Mouse (Mus musculus) fibroblast of lung, adult 2 months (primary cell): ENCODE results near the gene Gm26920.
A peak's percentile ranks its signal among the peaks of the same experiment; 100 is the strongest.
"Not testable (repeated sequence)": the region's sequence is repeated elsewhere in the genome, so short reads cannot be mapped to it uniquely, and the experiment has no call there.

Experiments
- DNase-seq: peaks from one replicate; pipeline ENCODE4 v3.0.0-alpha.2; 2011; ENCODE audit warnings: low read depth

Gm26920 gene

DNA sequence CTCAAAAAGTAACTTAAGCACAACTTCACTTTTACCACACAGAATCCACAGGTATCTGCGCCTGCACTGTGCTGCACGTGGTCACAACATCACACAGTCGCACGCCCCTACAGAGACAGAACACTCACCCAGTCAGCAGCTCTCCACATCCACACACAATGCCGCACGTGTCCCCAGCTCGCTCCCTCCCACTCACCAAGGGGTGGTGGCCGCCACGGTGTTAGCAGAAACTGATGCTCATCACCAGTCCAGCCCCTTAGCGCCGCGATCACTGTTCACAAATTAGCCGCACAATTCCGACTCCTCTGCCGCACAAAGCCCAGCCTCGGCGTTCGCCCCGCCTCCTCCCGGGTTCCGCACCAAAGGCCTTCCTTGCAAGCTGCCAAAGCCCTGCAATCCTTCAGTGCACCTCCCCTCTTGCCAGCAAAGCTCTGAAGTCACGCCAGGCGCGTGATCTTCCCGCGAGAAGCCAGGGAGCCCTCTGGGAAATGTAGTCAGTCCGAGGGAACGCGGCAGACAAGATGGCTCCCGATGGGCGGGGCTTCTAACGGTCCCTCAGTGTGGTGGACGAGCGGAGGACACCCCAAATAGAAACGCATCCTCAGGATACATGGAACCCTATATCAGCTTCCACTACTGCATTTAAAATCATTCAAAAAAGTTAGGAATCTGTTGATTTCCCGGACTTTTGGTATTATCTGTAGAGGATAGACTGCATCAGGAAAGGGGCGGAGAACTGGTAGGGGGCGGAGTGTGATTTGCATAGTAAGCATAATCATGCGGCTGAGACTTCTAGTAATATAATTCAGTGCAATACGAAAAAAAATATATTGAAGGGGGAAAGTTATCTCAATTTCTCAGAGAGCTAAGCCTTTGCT lies at the start of gene Gm26920, which contains the start of gene Zfp566:
Gene Gm26920 (minus strand): TSS at position 319 of the 878 bp plus-strand sequence.
Gene Zfp566 (minus strand): TSS at position 436 of the 878 bp plus-strand sequence.
- DNase-seq: peak; percentile 99

DNA sequence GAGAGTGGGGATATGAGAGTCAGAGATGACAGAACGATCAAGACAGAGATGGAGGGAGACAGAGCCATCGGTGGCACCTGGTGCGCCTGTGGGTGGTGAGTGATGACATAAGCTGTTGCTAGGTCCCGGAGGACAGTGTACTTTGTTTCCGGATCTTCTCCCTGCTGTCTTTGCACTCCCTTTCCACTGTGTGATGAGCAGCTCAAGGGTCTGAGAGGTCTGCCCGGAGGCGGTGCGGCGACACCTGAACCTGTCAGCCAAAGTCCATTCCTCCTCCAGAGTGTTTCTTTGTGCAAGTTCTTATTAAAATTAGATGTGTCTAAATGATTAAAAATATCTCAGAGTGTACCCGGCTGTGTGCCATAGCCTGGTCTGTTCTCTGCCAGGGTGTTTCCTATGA lies 46.6 kb upstream of the Gm26920 start:
- no peak for DNase-seq

DNA sequence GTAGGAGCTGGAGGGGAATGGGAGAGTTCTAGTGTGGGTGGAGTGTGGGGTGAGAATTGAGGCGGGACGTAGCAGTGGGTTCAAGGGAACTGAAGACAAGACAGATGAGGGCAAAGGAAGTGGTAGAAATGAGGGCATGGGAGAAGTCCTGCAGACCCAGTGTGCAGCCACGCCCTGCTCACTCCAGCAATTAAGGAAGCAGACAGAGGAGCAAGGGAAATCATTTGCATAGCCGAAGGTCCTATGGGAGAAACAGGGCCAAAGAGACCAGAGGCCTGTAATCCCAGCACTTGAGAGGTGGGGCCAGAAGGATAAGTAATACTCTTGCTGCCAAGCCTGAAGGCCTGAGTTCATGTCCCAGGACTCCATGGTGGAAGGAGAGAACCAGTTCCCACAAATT lies 42.2 kb upstream of the Gm26920 start:
- DNase-seq: no peak

DNA sequence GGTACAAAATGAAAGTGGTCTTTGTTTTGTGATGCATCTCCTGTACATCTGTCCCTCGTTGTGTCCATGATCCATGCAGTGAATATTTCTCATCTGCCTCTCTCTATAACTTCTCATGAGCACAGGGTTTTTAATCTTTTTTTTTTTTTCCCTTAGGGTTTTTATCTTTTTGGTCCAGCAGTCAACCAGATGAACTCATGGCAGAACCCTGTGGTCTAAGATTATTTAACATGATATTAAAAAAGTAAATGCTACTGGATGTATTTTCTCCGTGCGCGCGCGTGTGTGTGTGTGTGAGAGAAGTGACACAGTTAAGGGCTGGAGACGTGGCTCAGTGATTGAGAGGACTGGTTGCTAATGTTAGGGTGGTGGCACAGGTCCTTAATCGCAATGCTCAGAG lies 39.7 kb upstream of the Gm26920 start:
- no peak for DNase-seq

DNA sequence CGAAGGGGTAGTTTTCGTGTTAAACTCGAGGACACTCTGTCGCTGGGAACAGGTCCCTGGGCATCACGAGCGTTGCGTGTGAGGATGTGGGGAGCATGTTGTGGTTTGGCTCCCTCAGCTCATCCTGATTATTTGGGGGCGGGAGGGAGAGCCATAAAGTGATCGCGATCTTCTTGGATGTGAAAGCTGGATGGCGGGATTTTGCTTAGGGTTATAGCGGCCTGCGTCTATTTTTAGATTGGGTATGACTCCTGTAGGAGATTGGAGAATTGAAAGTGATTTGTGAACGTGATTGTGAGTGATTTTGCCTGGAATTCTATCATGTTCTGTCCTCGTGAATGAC lies 31.9 kb upstream of the Gm26920 start:
- peak; percentile 5 for DNase-seq

DNA sequence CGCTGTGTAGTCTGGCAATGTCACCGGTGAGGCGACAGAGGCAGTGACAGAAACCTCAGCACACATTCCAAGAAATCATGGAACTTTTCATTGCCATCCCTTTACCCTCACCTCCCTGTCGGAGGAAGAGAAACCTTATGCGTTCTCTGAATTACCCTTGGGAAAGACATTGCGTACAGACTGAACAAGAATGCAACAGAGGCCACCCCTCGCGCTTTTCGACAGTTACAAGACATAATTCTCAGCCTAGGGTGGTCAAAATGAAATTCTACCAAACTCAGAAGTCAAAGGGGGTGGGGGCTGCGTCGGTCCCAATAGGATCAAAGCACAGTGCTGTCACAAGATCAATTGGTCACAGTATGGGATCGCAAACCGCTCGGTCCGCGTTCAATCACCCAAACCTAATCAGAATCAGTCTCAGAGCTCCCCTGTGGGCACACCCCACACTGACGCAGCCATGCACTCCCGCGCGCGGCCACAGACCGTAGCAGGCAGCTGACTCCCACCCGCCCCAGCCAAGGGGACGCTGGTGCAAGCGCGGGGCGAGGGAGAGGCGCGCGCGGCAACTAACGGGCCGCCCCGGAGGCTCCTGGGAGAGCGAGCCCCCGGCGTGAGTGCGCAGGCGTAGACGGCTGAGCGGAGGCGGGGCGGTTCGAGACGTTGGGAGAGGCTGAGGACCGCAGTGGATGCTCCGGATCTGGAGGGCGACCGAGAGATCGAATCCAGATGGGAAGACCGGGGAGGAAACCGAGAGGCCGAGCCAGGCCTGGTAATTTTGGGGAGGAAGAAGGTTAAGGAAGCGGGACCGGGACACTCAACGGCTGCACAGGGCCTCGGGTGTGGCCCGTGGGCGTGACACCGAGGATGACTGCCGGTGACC lies 31.3 kb upstream of the Gm26920 start, which contains the start of gene Zfp382:
Gene Zfp382 (plus strand): TSS at position 635 of the 880 bp plus-strand sequence.
- DNase-seq: peak; percentile 71

DNA sequence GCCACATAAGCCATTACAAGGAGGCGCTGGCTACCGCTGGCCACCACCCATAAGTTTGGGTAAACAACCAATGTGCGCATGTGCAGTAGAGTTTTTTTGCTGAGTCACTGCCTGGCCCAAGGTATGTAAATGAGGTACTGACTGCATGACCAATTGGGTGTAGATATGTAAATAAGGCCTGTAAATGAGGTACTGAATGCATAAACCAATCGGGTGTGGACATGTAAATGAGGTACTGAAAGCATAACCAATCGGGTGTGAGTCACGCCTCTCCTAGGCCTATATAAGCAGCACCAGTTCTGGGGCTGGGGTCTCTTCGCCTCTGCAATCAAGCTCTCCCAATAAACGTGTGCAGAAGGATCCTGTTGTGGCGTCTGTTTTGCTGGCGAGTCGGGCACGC lies 27.7 kb upstream of the Gm26920 start:
- DNase-seq: not testable (repeated sequence)

DNA sequence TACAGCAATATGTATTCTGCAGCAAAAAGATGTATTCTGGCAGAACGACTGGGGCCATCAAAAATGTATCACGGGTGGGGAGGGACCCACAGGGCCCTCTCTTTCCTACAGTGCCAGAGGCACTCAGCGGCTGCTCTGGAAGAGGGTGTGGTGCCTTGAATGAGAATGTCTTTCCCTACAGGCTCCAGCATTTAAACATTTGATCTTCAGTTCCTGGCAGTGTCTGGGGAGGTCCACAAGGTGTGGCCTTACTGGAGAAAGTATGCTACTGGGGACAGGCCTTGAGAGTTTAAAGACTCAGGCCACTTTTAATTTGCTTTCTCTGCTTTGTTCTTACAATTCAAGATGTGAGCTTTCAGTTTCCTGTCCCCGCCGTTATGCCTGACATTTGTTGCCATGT lies 25.9 kb upstream of the Gm26920 start:
- no peak for DNase-seq

DNA sequence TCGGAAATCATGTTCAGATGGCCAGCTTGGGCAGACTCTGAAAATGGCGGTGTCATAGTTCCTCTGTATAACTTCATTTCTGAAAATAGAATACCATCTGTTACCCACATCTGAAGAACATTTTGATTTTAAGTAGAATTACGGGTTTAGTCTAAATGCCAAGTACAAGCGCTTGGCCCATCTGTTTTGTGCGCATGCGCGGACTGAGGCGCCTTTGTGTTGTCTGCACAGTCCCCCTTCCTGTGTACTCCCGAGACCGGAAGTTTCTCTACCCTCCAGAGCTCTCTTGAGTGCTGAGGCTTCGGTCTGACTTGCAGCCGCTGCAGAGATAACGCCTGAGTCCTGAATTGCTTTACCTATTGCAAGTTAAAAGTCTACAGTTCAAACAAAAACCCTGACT lies 9.1 kb upstream of the Gm26920 start:
- DNase-seq: no peak

DNA sequence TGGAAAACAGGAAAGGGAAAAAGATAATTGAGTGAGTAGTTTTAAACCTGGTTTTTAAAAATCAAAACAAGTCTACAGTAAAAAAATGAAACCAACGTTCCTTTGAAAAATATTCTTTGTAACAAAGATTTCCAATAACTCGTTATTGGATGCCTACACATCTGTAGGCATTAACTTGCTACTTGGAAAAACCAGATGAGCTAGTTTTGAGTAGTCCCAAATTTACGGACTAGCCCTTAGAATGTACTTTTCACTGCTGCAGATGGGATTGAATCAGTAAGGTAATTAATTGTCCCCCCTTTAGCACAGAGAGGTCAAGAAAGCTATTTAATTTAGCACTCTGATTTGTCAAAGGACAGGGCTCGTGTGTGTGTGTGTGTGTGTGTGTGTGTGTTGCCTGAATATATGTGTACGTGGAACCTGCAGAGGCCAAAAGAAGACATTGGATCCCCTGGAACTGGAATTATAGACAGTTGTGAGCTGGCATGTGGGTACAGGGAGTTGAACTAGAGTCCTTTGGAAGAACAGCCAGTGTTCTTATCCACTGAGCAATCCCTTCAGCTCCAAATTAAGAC lies 5.4 kb upstream of the Gm26920 start:
- no peak for DNase-seq

DNA sequence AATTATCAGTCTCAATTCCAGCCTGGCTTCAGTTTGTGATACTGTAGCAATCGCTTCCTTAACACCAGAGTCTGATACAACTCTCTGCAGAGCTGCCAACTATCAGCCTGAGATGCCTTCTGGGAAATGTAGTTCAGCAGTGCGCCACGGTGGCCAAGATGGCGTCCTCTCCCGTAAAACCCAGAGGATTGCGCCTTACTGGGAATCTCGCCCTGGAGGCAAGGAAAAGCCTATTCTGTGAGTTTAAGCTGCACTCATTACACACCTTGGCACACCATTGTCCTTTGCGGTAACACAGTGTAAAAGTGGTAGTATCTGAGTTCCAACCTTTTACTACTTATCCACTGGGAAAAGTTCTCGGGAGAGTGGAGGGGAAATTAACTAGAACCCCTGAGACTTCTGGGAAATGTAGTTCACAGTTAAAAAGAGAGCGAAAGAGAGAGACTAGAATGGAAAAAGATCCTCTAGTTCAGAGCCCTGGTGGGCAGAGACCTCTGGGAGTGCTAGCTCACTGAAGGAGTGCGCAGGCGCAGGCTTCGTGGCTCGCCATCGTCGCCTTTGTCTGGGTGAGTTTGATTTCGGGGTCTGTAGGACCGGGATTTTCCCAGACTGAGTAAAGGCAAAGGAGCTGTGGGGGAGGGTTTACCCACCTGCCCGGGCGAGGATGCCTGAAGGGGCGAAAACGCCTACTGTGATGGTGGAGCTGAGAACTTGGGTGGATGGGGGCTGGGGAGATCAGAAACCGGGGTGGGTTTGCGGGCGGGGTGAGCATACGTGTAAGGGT lies 4.6 kb upstream of the Gm26920 start, which contains the start of gene Zfp260:
Gene Zfp260 (plus strand): TSS at position 132 of the 784 bp plus-strand sequence.
- DNase-seq: peak; percentile 90

DNA sequence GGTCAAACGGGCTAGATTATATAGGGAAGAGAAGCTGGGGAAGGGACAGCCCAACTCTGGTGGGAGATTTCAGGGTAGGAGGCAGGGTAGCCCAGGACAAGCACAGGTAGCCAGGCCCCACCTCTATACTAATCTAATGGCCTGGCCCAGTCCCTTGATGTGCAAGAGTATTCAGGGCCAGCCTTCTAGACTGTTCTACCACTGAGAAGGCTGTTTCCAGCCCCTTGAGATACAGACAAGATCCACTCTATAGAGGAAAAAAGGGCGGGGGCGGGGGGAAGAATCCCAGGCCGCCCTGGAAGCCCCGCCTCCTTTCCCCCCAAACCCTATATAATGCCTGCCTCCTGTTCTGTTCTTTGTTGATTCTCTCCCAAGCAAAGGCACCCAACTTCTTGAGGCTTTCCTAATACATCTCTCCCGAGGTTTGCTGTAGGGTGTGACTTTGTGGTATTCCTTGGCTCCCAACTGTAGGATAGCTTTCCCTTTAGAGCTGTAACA lies 3.8 kb upstream of the Gm26920 start:
- no peak for DNase-seq

DNA sequence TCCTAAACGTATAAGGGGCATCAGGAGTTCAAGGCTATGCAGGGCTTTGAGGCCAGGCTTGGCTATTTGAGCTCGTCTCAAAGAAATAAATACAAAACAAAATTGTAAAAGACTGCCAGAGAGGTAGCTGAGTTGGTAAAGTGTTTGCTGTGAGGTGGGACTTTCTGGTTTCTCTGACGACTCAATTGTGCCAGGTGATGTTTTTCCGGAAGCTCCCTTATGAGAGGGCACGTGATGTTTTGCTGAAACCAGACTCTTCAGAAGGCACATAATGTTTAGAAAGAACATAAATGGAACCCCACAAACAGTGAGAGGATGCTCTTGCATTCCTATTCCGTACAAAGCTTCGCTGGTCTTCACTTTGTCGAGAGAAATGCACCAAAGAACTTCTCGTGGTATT lies 2.5 kb upstream of the Gm26920 start:
- DNase-seq: no peak

DNA sequence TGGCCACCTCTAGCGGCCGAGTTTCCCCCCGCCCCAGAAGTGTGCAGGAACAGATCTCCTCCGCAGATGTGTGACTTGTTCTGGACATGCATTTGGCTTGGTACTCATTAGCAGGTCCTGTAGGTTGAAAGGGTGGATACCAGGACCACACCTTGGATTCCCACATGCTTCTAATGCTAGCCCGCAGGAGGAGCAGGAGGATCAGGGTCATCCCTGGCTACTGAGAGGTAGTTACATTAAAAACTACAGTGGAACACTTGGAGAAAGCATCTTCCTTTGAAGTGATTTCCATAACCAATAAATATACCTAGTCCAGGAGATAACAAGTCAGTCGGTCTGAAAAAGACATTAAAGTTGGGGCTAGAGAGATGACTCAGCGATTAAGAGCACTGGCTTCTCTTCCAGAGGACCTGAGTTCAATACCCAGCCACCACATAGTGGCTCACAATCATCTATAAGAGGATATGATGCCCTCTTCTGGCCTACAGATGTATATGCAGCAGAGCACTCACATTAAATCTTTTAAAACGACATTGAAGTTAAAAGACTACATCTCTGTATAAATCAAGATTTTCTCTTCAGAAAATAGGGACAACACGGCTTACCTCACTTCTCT lies 868 bp upstream of the Gm26920 start:
- peak; percentile 41 for DNase-seq

DNA sequence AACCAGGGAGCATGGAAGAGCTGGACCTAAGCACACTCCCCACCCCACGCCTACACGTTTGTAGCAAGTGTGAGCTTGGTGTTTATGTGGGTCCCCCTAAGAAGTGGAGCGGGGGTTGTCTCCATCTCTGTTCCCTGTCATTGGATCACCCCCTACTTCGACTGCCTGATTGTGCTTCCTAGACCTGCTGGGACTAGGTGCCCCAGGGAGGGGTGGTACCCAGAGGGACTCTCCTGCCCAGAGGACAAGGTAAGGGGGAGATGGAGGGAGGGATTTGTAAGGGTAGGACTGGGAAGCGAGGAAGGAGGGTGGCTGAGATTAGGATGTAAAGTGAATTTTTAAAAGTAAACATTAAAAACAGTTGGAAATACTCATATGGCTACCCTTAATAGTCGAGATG lies 805 bp downstream of the Gm26920 start:
- no peak for DNase-seq

DNA sequence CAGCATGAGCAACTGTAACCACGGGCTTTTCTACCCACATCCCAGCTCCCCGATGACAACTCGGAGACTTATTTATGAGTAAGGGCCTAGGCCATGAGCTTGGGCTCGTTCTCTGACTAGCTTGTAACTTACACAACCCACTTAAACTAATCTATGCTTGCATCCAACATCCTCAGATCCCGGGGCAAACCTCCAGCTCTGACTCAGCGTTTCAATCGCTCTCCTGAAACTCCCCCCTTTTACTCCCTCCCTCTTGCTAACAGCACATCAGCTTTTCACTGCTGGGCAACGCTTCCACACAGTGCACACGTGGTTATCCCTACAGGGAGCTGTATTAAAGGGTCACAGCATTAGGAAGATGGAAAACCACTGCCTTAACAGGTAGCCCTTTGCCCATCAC lies 3.7 kb downstream of the Gm26920 start:
- peak; percentile 67 for DNase-seq

DNA sequence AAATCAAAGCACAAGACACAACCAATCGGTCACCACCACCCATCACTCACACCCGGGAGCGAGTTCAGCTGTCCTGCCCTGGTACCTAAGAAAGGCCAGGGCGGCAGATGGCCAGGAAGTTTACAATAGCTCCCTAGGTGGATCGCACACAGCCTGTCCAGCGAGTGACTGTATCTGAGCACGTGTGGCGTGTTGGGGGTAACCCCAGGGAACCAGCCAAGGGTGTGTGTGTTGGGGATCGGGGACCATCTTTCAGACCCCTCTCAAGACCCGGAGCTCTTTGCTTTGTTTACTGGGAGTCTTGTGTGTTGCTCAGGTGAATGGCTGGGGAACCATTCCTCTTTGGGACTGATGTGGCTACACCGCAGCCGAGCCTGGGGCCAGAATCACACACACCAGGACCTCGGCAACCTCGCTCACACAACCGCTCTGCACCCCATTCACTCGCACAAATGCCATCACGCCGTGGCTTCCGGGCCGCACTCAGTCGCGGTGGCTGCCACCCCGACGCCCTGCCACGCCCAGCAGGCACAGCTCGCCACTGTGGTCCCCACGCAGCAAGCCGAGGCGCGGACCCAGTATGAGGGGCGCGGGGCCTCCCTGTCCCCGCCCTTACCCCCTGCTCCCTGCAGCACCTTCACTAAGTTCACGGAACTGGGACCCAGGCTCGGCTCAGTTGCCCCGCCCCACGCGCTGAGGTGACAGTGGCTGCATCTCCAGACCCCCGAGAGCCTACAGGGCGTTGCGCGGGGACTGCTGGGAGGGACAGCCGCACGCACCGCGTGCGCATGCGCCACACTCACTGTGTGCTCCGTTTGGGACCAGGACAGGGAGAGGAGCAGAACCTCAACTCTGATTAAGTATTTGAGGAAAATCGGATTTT lies 17.8 kb downstream of the Gm26920 start, which contains the start of gene Zfp82:
Gene Zfp82 (minus strand): TSS at position 755 of the 883 bp plus-strand sequence.
- DNase-seq: peak; percentile 42

DNA sequence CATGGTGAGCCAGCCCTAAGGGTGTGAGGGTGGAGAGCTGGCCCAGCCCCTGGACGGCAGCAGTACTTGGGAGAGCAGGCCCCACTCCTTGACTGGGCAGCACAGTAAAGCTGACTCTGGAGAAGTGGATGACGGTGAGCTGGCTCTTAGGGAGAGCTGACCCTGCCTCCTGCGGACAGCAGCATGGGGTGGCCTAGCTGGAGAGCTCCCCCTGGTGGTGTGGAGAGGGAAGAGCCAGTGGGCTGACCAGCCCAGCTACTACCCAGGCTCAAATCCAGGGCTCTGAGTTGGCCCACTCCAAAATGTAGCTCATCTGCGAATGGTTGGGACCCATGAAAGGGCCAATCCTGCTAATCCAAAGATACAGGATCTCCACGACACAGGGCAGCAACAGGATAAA lies 25.6 kb downstream of the Gm26920 start:
- no peak for DNase-seq

DNA sequence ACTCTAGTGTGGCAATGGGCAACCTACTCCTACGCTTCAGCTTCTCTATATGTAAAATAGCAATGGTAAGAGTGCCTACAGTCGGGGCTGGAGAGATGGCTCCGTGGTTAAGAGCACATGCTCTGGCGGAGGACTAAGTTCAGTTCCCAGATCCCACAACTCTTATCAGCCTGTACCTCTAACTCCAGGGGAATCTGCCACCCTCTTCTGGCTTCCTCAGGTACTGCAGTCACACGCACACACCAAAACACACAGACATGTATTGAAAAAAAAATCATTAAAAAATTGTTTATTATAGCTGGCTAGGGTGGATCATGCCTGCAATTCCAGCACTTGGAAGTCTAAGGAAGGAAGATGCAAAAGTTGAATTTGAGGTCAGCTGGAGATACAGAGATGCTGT lies 27.7 kb downstream of the Gm26920 start:
- DNase-seq: no peak

DNA sequence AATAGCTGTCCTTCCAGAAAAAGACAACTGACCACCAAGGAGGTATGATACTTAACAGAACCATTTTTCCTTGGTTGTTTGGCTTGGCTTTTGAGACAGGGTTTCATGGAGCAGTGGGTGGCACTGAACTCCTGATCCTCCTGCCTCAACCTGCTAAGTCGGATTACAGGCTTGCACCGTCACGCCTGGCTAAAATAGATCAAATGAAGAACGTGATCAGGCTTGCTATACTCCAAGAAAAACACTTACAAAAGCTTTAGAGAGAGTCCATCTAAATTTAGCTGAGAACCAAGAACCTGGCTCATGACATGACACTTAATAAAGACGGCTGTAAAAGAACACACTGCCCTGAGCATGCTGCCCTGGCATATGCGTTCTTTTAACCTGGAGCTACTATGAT lies 29.9 kb downstream of the Gm26920 start:
- no peak for DNase-seq
